Mouse (Mus musculus): ENCODE measurements around the gene Nptn.

Gene Nptn

DNA sequence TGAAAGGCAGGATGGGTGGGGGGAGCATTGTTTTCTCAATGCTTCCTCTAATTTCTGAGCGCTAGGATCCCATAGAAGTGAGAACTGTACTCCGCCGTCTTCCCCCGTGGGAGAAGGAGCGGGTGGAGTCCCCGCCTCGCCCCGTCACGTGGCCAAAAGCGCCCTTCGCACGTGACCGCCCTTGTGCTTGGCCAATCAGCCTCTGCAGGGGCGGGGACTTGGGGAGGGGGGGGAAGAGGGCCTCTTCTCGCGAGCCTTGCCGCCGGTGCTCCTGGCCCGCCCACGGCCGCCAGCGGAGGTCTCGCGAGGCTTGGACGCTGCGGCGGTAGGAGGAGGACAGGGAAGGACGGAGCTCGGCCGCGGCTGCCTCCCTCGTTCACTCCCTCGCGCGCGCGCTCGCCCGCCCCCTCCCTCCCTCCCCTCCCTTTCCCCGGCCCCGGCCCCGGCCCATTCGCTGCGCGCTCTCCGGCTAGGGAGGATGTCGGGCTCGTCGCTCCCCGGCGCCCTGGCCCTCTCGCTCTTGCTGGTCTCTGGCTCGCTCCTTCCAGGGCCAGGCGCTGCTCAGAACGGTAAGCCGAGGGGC lies at the start of gene Nptn:
TSS of gene Nptn (plus strand) at position 283 of the 583 bp plus-strand sequence.
- peak; percentile 98 for DNase-seq

DNA sequence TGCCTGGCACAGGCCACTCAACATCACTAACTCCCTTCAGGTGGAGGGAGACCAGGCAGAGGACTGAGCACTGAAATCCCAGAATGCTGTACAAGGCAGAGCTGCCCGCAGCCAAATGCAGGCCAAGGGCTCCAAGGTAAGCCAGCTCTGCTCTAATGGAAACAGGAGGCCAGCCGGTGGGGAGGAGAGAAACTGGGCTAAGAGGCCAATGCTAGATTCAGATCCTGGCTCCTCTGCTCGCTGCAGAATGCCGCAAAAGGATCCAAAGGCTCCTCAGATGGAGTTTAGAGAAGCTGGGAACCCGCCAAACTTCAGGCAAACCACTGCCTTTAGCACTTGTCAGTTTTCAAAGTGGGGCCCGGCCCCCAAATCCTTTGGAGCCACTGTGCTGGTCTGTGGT lies 48.7 kb upstream of the Nptn start:
- DNase-seq, result peak; percentile 89

DNA sequence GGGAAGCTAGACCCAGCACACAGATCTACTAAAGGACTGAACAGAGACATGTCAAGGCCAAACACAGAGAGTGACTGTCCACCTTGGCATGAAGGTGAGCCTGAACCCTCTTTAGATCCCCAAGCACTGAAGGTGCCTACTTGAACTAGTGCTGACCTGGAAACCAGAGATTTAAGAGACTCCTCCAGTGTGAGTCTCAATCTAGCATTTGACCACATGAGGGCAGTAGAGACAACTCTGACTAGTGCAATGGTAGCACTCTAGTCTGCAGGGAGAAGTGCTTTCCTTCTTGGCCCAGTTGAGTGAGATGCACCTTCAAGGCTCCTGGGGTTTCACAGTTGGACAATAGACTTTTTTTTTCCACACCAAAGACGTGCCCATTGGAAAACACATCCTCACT lies 47.3 kb upstream of the Nptn start:
- peak; percentile 73 for DNase-seq

DNA sequence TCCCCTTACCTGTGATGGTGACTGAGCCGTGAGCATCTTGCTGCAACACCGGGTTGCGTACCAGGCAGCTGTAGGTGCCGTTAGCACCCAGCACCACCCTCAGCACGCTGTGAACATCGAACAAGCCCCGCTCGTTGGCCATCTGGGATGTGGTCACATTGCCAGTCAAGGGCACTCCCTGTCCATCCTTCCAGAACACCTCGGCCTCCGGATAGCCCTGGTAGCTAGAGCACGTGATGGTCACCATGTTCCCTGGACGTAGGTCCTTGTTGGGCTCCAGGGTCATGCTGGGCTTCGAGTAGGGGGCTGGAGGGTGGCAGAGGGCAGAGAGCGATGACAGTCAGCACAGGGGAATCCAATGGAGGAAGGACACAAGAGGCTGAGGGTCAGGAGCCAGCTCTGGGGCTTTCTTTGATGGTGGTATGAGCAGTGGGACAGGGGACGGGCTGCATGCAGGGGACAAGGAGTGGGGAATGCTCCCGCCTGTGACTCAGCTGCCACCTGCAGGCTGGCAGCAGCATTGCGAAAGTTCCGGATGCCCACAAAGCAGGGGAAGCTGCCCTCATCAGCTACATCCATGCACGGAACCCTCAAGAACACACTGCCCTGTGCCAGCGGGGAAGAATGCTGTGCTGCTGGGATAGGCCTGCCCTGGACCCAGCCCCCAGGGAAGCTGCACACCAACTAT lies 46.4 kb upstream of the Nptn start:
- peak; percentile 63 for DNase-seq

DNA sequence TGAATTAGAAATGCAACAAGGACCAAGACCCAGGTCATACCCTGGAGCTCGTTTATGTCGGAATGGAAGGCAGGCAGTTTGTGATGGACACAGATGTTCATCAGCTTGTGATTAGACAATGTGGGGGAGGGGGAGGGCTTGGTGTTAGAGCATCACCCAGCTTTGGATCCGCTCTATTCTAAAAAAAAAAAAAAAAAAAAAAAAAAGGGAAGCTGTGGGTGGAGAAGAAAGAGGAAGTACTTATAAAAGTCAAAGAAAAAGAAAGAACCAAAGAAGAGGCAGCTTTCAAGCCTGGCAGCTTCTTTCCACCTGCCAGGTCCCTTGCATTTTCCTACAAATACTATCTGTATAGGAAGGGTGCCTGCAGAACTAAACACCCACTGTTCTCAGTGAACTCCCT lies 44.3 kb upstream of the Nptn start:
- no peak for DNase-seq

DNA sequence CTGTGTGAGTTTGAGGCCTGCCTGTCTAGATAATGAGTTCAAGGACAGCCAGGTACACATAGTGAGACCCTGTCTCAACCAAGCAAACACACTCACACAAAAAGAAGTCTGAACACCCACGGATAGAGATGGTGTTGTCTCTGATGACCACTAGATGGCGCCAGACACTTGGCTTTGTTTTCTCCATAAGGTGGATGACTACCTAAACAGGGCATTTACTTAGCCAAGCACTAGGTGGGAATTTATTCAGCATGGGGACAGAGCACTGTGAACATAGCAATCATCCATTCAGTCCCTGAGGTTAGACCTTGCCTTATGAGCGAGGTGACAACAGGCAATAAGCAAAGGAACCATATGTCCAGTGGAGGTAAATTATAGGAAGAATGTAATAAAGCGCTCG lies 42.2 kb upstream of the Nptn start:
- no peak for DNase-seq

DNA sequence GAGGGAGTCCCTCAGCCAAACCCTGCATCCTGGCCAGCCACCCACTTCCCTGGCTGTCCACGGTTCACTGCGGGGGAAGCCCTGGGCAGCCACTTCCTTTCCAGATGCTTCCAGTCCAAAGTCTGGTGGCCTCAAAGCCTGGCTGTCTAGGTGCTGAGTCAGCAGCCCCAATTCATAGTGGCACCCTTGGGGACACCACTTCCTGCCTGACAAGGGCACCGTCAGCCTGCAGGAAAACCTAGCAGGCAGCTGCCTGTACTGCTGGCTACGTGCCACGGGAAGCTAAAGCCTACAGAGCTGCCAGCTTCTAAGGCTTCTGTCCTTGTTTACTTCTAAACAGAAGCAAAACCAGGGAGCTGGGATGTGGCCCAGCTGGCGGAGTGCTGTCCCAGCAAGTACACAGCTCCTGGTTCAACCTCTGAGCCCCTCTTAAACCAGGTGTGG lies 40.1 kb upstream of the Nptn start:
- peak; percentile 71 for DNase-seq

DNA sequence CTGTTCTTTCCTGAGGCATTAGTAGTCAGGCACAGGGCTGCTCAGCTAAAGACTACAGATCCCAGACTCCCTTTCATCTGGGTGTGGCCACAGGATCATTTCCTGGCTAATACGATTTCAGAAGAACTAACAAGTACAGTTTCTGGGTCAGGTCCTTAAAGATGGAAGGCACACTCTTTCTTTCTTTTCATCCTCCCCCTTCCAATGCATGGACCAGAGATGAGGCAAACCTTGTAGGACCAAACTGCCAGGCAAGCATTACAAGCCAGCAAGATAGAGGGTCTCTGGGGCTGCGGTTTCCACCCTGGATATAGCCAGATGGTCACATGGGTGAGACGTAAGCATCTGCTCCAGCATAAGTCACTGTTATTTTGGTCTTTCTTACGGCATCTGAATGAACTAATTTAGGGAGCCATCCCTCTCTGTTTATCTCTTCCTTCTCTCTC lies 37.1 kb upstream of the Nptn start:
- DNase-seq, result peak; percentile 62

DNA sequence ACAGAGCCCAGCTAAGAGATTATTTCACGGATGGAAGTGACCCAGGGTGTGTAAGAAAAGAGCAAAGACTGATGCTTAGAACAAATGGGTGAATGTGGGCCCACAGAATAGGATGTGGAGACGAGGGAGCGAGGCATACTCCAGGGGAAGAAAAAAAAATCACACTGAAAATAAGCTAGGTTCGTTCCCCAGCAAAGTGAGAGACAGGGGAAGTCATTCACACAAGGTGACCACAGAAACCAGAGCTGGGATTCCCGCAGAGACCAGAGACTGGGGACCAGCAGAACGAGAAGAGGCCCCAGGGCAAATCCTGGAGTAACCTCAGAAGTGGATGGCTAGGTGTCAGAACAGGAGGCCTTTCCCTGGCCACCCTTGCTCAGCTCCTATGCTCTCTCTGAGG lies 36.6 kb upstream of the Nptn start:
- peak; percentile 42 for DNase-seq

DNA sequence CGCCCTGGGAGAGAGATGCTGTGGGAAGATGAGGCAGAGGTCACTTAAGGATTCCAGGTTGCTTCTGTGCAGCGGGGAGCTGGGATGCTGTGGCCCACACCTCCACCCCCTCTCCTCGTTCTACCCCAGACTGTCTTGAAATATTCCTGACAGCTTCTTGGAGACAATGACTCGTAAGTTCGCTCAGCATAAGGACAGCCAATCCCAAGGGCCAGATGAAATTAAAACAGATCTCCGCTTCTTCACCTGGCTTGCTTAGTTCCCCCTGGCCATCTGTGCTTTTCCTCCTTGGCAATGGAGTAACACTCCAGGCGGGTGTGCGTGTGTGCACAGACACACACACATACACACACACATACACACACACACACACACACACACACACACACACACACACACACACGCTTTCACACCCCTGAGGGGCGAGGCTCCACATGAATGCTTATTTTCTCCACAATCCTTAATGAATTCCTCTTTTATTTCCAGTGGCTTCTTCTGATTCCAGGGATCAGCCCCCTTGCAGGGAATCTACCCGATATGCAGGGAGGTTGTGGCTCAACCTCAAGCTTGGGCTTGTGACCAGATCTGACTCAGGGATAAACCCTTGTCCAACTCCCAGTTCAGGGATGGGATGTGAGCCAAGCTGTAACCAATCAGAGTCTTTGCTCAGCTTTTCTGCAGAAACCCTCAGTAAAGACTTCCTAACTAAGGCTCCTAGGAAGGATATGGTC lies 35.2 kb upstream of the Nptn start:
- DNase-seq, result peak; percentile 80

DNA sequence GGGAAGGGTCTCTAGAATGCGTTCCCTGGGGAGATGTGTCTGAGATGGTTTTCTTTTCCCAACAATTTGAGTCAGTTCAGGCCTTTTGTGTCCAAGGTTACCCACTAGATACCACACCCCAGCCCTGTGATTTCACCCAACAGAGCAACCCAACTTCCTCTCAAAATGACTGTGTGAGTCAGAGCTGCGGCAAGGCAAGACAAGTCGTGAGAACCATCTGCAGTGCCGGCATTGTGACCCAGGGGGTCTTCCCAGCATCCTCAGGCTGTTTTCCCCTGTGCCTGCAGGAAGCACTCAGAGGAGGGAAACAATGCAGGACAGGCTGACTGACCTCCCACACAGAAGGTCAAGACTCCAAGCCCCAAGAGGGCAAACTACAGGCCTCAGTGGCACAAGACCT lies 33.1 kb upstream of the Nptn start:
- DNase-seq, result peak; percentile 21

DNA sequence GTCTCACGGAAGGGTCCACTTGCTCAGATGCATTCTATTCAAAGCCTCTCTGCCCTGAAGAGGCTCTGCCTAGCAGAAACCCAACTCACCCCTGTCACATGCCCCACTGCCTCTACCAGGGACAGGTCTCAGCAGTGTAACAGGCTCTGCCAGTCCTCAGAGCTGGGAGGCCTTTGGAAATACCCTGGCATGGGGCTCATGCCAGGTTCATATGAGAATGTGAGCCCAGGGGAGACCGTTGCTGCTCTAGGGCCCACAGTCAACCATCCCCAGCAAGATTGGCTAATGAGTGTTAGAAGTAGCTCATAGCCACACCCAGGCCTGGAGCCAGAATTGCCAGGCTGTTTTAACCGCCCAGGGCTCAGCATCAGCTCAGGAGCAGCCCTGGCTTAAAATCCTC lies 32.3 kb upstream of the Nptn start:
- peak; percentile 54 for DNase-seq

DNA sequence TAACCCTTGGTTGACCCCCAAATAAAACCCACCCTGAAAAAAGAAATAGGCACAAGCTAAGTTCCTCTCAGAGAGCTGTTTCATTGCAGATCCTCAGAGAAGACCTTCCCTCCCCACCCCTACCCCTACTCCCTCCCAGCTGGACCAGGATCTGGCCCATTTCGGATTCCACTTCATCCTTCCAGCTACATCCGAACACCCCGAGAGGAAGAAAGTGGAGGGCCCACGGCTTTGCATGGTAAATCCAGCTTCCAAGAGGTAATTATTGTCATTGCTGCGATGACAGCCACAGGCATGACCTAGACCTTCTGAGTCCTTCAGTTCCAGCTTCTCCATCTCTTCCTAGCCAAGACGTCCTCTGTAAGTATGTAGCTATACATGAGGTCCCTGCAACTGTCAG lies 31.1 kb upstream of the Nptn start:
- no peak for DNase-seq

DNA sequence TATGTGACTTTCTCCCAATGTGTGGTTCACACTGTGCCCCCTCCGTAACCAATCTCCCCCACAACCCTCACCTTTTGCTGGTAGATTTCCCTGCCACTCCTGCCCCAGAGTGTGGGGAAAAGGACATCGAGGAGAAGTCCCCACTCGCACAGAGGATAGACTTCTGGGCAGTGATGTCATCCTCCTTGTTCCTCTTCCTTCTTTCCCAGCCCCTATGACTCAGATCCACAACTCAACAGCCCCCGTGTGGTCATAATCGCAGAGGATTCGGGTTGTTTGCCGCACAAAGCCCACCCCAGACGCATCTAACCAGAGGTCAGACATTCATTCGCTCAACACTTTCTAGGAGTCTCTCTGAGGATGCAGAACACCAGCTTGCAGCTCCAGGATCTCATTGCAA lies 30.0 kb upstream of the Nptn start:
- DNase-seq, result peak; percentile 16

DNA sequence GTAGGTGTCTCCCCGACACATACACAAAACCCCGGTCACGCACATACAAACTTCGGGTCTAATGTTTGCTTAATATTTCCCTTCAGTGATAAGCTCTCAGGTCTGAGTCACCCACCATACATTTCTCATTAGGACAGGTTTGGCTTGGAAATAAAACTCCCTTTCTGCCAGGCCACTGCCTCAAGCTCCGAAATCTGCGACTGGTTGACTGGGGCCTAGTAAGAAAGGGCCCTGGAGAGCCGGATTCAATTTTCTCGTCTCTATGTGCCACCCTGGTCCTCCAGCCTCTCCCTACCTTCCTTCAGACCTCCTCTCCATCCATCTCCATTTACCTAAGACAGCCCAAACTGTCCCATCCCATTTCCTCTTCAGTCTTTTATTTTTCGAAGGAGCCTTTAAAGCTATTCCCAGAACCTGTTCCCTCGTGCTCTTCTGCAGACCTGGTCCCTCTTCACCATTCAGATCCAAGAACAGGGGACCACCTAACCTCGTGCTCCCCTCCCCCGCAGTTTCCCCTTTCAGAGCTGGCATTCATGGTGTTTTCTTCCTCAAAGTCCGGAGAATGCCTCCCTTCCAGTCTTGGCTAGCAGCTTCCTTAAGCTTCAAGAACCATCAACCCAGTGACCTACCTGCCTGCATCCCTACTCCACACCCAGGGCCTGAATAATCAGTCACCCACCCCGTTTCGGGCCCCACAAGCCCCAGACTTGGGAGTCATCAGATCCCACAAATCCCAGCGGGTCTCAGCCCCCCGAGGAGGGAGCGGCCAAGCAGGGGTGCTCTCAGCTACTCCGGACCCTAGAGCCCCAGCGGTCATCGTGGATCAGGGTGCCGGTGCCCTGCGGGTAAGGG lies 27.8 kb upstream of the Nptn start:
- DNase-seq, result peak; percentile 62

DNA sequence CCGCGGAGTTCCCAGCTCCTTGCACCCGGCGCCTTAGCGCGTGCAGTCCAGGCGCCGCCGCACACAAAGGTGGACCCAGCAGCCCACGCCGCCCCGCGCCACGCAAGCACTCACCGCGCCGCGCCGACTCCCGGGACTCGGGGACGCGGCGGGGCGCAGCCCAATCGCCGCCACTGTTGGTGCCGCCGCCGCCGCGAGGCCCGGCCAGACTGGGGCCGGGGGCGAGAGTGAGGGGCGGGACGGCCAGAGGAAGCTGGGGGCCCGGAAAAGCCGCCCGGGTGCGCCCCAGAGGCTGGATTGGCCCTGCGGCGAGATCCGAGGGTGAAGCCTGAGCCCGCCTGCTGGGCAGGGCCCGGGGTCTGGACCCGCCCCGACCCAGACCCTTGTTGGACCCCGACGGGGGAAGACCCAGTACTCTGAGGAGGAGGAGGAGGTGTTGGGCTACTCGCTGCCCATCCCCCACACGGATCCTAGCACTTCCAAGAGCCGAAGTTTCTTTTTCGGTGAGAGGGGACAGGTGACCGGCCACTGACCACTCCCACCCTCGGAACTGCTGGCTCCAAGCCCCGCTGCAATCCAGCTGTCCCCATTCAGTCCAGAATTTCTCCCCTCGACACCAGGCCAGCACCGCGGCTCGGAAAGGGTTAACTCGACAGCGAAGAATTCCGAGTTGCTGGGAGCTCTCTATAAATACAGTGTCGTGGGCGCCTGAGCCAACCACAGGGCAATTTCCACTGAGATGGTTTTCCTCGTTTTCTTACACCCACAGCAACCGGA lies 26.9 kb upstream of the Nptn start, which contains the start of gene Cd276:
TSS of gene Cd276 (minus strand) at position 530 of the 777 bp plus-strand sequence.
- DNase-seq, result peak; percentile 82

DNA sequence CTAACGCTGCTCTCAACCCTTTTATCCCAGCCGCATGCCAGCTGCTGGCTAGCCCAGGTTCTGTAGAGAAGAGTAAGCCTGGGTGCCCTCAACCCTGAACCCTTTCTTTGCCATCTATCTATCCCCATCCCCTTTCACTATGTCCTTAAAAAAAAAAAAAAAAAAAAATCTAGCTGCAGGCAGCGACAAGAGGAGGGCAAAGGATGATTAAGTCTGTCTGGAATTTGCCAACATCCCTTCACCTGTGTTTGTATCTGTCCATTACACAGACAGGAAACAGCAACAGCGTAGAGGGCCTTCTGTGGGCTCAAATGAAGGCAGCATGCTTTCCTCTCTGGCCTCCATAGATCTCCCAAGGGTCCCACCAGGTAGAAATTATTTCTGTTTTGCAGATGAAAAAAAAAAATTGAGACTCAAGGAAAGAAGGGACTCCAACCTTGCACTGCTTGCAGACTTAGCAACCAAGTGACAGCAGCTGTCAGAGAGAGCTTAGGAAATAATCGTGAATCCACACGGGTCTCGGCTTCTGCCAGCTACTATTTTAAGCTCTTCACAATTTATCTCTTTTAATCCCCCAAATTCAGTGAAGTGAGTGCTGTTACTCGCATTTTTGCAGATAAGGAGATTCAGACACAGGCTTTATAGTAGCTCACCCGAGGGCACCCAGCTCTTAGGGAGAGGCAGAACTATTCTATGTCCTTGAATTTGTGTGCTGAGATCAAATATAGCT lies 26.2 kb upstream of the Nptn start:
- DNase-seq, result peak; percentile 7

DNA sequence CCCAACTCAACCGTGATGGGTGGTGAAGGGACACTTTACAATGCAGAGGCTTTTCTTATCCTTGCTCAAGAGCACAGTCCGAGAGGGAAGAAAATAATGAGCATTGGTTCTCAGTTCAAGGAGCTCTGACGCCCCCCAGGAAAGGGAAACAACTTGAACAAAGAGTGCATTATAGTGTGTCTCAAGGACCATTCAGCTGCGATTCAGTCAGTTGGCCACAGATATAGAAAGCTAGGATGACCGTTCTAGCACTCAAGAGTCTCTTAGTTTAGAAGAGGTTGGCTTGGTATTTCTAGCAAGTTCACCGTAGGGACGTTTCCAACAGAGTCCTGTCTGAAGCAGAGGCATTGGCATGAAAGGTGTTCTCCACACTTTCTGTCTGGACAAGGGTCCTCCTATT lies 25.4 kb upstream of the Nptn start:
- no peak for DNase-seq

DNA sequence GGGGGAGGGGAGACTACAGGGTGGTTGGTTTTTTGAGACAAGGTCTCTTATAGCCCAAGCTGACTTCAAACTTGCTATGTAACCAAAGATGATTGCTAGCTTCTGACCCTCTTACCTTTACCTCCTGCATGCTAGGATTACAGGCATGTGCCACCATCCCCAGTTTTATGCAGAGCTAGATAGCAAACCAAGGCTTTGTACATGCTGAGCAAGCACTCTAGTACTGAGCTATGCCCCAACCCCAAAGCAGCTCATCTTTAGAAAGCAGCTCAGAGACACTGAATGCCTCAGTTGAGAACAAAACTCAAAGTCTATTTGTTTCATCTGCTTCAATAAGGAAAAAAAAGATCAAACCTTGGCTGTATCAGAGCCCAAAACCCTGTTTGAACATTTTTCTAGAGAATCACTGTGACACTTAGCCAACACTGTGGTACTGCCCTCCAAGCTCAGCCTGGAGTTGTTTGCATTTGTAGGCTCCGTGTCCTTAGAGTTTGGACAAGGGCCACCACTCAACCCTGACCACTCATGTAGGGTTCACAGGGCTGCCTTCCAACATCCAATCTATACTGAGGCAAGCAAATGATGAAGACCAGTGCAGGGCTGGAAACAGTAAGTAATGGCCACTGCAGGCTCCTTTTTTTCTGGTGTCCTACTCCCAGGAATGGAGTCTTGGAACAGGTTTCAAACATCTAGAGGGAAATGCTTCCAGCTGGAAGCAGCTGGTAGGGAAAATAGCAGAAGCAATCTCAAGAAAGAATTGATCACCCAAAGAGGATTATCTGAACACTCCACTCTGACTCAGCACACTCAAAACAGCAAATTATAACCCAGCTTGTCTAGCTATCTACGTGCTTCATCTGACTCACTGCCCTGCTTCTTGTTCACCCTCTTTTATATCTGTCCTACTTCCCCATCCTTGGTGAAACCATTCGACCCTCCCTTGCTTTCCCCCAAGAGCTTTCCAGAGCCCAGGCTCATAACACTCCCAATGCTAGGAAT lies 24.3 kb upstream of the Nptn start:
- peak; percentile 13 for DNase-seq

DNA sequence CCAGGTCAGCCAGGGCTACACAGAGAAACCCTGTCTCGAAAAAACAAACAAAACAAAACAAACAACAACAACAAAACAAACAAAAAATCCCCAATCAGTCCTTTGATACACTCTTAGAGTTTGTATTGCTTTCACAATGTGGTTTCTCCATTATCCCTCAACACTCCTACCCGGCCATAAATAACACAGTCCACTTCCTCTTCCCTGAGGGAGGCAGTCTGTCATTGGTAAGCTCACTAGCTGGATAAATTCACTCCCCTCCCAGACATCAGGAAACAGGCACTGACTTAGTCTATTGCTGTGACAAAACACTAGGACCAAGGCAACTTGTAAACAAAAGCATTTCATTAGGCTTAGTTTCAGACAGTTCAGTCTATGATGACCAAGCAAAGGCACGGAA lies 21.8 kb upstream of the Nptn start:
- DNase-seq, result no peak

All from cerebellum, adult 9-11 months (tissue).